ENCODE assay signal across 26 mouse cellular contexts in genomic region chr14:21127215-21127614, GRCm38 (mm10).
DNase-seq lines count a peak whose midpoint lies in the region; ATAC-seq and TF ChIP-seq lines count a peak whose summit lies in the region.
"Had no signal": no experiment of that assay in that cellular context is flagged by ENCODE, and none has a peak within 500 bp of the region (broad histone marks: within the 10 kb centered on the region; RNA-seq: fewer than 3 reads in every experiment).

No protein-coding gene starts in this region.

- intact Hi-C loops in heart, postnatal 25 days (cut with DNase I) = no loop called here

- peaks cover 13% of the 10 kb centered on the region; the same call in 1 of the 2 replicates for H3K79me2 ChIP-seq in liver, adult 2 months (ENCODE audit: control insufficient read depth, insufficient read depth, low read length)

- DNase-seq in liver, adult 2 months (ENCODE audit: extremely low read depth, low read depth, low spot score) = peak; percentile 85
- DNase-seq in liver, embryonic 11.5 days (ENCODE audit: low spot score) = no peak
- DNase-seq in liver, postnatal 0 days = no peak
- no peak for DNase-seq in stomach, postnatal 0 days (ENCODE audit: low spot score)
- no peak for DNase-seq in thymus, postnatal 4 days
- no peak for DNase-seq in heart, postnatal 25 days (ENCODE audit: low spot score)
- DNase-seq: adrenal gland, adult 8-10 months; adrenal gland, postnatal 25 days; cerebellum, adult 11-12 months; cerebellum, adult 8-10 months; cerebellum, postnatal 10 days; cerebellum, postnatal 36 days; embryo, embryonic 11 days; forebrain, postnatal 0 days; gastrocnemius, postnatal 25 days; heart, adult 18-20 months; heart, postnatal 10 days; heart, postnatal 4 days had no signal

- no peaks in the 10 kb centered on the region for H3K9me3 ChIP-seq in liver, embryonic 11.5 days (ENCODE audit: control insufficient read depth, low read length)
- H3K9me3 ChIP-seq in intestine, embryonic 15.5 days = no peaks in the 10 kb centered on the region
- H3K9me3 ChIP-seq in liver, postnatal 0 days (ENCODE audit: low read length) = no peaks in the 10 kb centered on the region
- no peaks in the 10 kb centered on the region for H3K9me3 ChIP-seq in stomach, postnatal 0 days (ENCODE audit: control insufficient read depth, low read length)
- H3K9me3 ChIP-seq: embryonic facial prominence, embryonic 12.5 days; embryonic facial prominence, embryonic 15.5 days; heart, embryonic 12.5 days; heart, embryonic 15.5 days had no signal

- H3K9ac ChIP-seq in liver, adult 2 months (ENCODE audit: low read depth, low read length) = no peak overlapping the region
- H3K9ac ChIP-seq in liver, embryonic 11.5 days (ENCODE audit: low read depth, low read length) = no peak overlapping the region
- H3K9ac ChIP-seq in intestine, embryonic 15.5 days = no peak overlapping the region
- H3K9ac ChIP-seq in liver, postnatal 0 days (replicated peaks) = no peak overlapping the region
- H3K9ac ChIP-seq in stomach, postnatal 0 days (ENCODE audit: low read length) = no peak overlapping the region
- H3K9ac ChIP-seq: embryonic facial prominence, embryonic 12.5 days; embryonic facial prominence, embryonic 15.5 days; forebrain, postnatal 0 days; heart, embryonic 12.5 days; heart, embryonic 15.5 days; hindbrain, embryonic 14.5 days had no signal

- TF ChIP-seq CTCF in liver, adult 2 months (IDR thresholded peaks at IDR 0.05; ENCODE audit: low read depth, low read length) = no peak
- no peak for TF ChIP-seq CTCF in liver, postnatal 0 days (IDR thresholded peaks at IDR 0.05; ENCODE audit: low read depth)
- TF ChIP-seq CTCF in stomach, postnatal 0 days (IDR thresholded peaks at IDR 0.05; ENCODE audit: low read depth) = no peak

- H3K4me3 ChIP-seq in liver, adult 2 months (ENCODE audit: insufficient read depth, low read depth, low read length) = no peak overlapping the region
- H3K4me3 ChIP-seq in liver, embryonic 11.5 days (ENCODE audit: low read depth, low read length) = no peak overlapping the region
- no peak overlapping the region for H3K4me3 ChIP-seq in intestine, embryonic 15.5 days (replicated peaks)
- H3K4me3 ChIP-seq in liver, postnatal 0 days (ENCODE audit: low read depth, low read length) = no peak overlapping the region
- H3K4me3 ChIP-seq in stomach, postnatal 0 days (ENCODE audit: low read depth, low read length) = no peak overlapping the region
- H3K4me3 ChIP-seq: embryonic facial prominence, embryonic 12.5 days; embryonic facial prominence, embryonic 15.5 days; heart, embryonic 12.5 days; heart, embryonic 15.5 days had no signal

- TF ChIP-seq EP300 in liver, postnatal 0 days (IDR thresholded peaks at IDR 0.05; ENCODE audit: low read depth) = no peak
- TF ChIP-seq EP300 in stomach, postnatal 0 days (optimal IDR thresholded peaks at IDR 0.05) = no peak

- peak overlapping the region; percentile 25; the same call in 1 of the 2 replicates for H3K27ac ChIP-seq in liver, adult 2 months (replicated peaks; ENCODE audit: insufficient read depth, low read depth, low read length)
- no peak overlapping the region for H3K27ac ChIP-seq in liver, embryonic 11.5 days (ENCODE audit: low read depth, low read length)
- H3K27ac ChIP-seq in intestine, embryonic 15.5 days = no peak overlapping the region
- no peak overlapping the region for H3K27ac ChIP-seq in liver, postnatal 0 days (ENCODE audit: low read depth)
- no peak overlapping the region for H3K27ac ChIP-seq in stomach, postnatal 0 days (replicated peaks)
- H3K27ac ChIP-seq: embryonic facial prominence, embryonic 12.5 days; embryonic facial prominence, embryonic 15.5 days; heart, embryonic 15.5 days; hindbrain, embryonic 14.5 days had no signal

- peaks cover 32% of the 10 kb centered on the region for H3K4me1 ChIP-seq in liver, adult 2 months (ENCODE audit: control insufficient read depth, insufficient read depth, low read length)
- no peaks in the 10 kb centered on the region for H3K4me1 ChIP-seq in liver, embryonic 11.5 days (replicated peaks; ENCODE audit: control insufficient read depth, insufficient read depth, low read length)
- H3K4me1 ChIP-seq in intestine, embryonic 15.5 days (replicated peaks) = no peaks in the 10 kb centered on the region
- H3K4me1 ChIP-seq in liver, postnatal 0 days (ENCODE audit: insufficient read depth) = peaks cover 5% of the 10 kb centered on the region; the same call in 1 of the 2 replicates
- no peaks in the 10 kb centered on the region for H3K4me1 ChIP-seq in stomach, postnatal 0 days (replicated peaks; ENCODE audit: control insufficient read depth, insufficient read depth)
- H3K4me1 ChIP-seq: embryonic facial prominence, embryonic 12.5 days; embryonic facial prominence, embryonic 15.5 days; heart, embryonic 15.5 days had no signal

- no peak for TF ChIP-seq POLR2A in liver, adult 2 months (IDR thresholded peaks at IDR 0.05; ENCODE audit: extremely low read depth, insufficient read depth, low read length)

- no peaks in the 10 kb centered on the region for H3K27me3 ChIP-seq in liver, adult 2 months (ENCODE audit: control insufficient read depth, insufficient read depth, low read length)
- H3K27me3 ChIP-seq in liver, embryonic 11.5 days (replicated peaks; ENCODE audit: control insufficient read depth, insufficient read depth, low read length) = no peaks in the 10 kb centered on the region
- H3K27me3 ChIP-seq in intestine, embryonic 15.5 days (replicated peaks) = no peaks in the 10 kb centered on the region
- no peaks in the 10 kb centered on the region for H3K27me3 ChIP-seq in liver, postnatal 0 days (ENCODE audit: insufficient read depth, low read length)
- H3K27me3 ChIP-seq in stomach, postnatal 0 days (ENCODE audit: control insufficient read depth, insufficient read depth, low read length) = no peaks in the 10 kb centered on the region
- H3K27me3 ChIP-seq: embryonic facial prominence, embryonic 12.5 days; embryonic facial prominence, embryonic 15.5 days; heart, embryonic 12.5 days; heart, embryonic 15.5 days had no signal

- H3K4me2 ChIP-seq in liver, embryonic 11.5 days = no peak overlapping the region
- no peak overlapping the region for H3K4me2 ChIP-seq in intestine, embryonic 15.5 days (replicated peaks)
- H3K4me2 ChIP-seq in liver, postnatal 0 days (ENCODE audit: low read depth, low read length) = no peak overlapping the region
- no peak overlapping the region for H3K4me2 ChIP-seq in stomach, postnatal 0 days (replicated peaks; ENCODE audit: low read depth)
- H3K4me2 ChIP-seq: embryonic facial prominence, embryonic 12.5 days; embryonic facial prominence, embryonic 15.5 days; heart, embryonic 12.5 days; heart, embryonic 15.5 days; hindbrain, embryonic 14.5 days had no signal

- WGBS in liver, adult 2 months = 33% methylated on average over 6 of the region's 6 CpGs
- WGBS in liver, embryonic 11.5 days = 87% methylated on average over 6 of the region's 6 CpGs
- 82% methylated on average over 6 of the region's 6 CpGs for WGBS in intestine, embryonic 15.5 days
- 63% methylated on average over 6 of the region's 6 CpGs for WGBS in liver, postnatal 0 days (ENCODE audit: insufficient replicate concordance)
- WGBS in stomach, postnatal 0 days = 72% methylated on average over 6 of the region's 6 CpGs

- ATAC-seq in liver, embryonic 11.5 days (replicated peaks; ENCODE audit: low FRiP score) = no peak
- peak; percentile 66 for ATAC-seq in intestine, embryonic 15.5 days
- ATAC-seq in liver, postnatal 0 days = peak; percentile 72
- ATAC-seq in stomach, postnatal 0 days (ENCODE audit: low FRiP score, low TSS enrichment) = peak; percentile 45; the same call in 1 of the 2 replicates
- ATAC-seq: activated CD4-positive, CD25-positive, alpha-beta regulatory T cell, adult 4 months; forebrain, embryonic 14.5 days; forebrain, postnatal 0 days had no signal

- H3K36me3 ChIP-seq in liver, adult 2 months (ENCODE audit: control insufficient read depth, insufficient read depth, low read length) = peaks cover 6% of the 10 kb centered on the region
- H3K36me3 ChIP-seq in liver, embryonic 11.5 days (ENCODE audit: control insufficient read depth, insufficient read depth, low read length) = no peaks in the 10 kb centered on the region; the same call in 1 of the 2 replicates
- H3K36me3 ChIP-seq in intestine, embryonic 15.5 days = no peaks in the 10 kb centered on the region
- no peaks in the 10 kb centered on the region for H3K36me3 ChIP-seq in liver, postnatal 0 days (replicated peaks; ENCODE audit: insufficient read depth, low read length)
- H3K36me3 ChIP-seq in stomach, postnatal 0 days (ENCODE audit: control insufficient read depth, insufficient read depth, low read length) = no peaks in the 10 kb centered on the region
- H3K36me3 ChIP-seq: embryonic facial prominence, embryonic 12.5 days; embryonic facial prominence, embryonic 15.5 days; heart, embryonic 12.5 days; heart, embryonic 15.5 days had no signal
